Mouse (Mus musculus) embryonic facial prominence, embryonic 10.5 days (tissue): ENCODE measurements around the gene St3gal4. TPM values are rescaled to one million over a fixed set of nuclear protein-coding genes. Genes with fewer than 3 reads are reported as not detected.

Source experiments
- DNase-seq: peaks from one replicate; pipeline ENCODE4 v3.0.0-alpha.2; 2017; ENCODE audit warnings: low spot score
- H3K27ac ChIP-seq: fragments of 300-500 bp; sonication (generic); replicated peaks from 2 replicates; pipeline ENCODE4 v1.5.1; 2016; ENCODE audit warnings: mild to moderate bottlenecking
- H3K27me3 ChIP-seq: fragments of 300-500 bp; sonication (generic); replicated peaks from 2 replicates; pipeline ENCODE4 v1.6.1; 2016; ENCODE audit warnings: low read depth, mild to moderate bottlenecking; ENCODE audit not compliant: poor library complexity, severe bottlenecking
- H3K36me3 ChIP-seq: fragments of 300-500 bp; sonication (generic); replicated peaks from 2 replicates; pipeline ENCODE4 v1.6.1; 2016; ENCODE audit warnings: mild to moderate bottlenecking, moderate library complexity
- H3K4me1 ChIP-seq: fragments of 300-500 bp; sonication (generic); 2 replicates; pipeline ENCODE4 v1.6.1; 2016
- H3K4me3 ChIP-seq: fragments of 300-500 bp; sonication (generic); 2 replicates; pipeline ENCODE4 v1.5.1; 2016; ENCODE audit warnings: mild to moderate bottlenecking, moderate library complexity
- H3K9me3 ChIP-seq: fragments of 300-500 bp; sonication (generic); 2 replicates; pipeline ENCODE4 v1.6.1; 2016; ENCODE audit warnings: mild to moderate bottlenecking
- WGBS: fragments of 180-500 bp; shearing (Covaris S2); methylation state at CpG from one replicate; pipeline ENCODE4 v1.1.7; 2016; 5-methylcytosine and 5-hydroxymethylcytosine counted together
- polyA plus RNA-seq: library from polyadenylated mRNA; unstranded; fragments of >200 nt; fragmentation: Nextera tagmentation; extraction: Ambion mirVana; gene quantifications from 2 replicates; pipeline ENCODE4 v1.2.1, GENCODE M21; 2016

Gene St3gal4
- polyA plus RNA-seq, 1 experiment from 2014 or later: 18.7 TPM

- no peak for DNase-seq
- Histone ChIP-seq H3K36me3 (0 out of 2 replicates have a peak, but pooled peaks cover 4% of the 10 kb centered on the region), H3K4me3 (no peak overlapping the region), H3K27me3 (no peaks in the 10 kb centered on the region), H3K4me1 (peaks cover 83% of the 10 kb centered on the region), H3K9me3 (no peaks in the 10 kb centered on the region), H3K27ac (peak overlapping the region; percentile 81)
- WGBS: 76% methylated on average over 4 of the region's 4 CpGs
Observed at GRCm38 (mm10) chr9:35110567-35110966, 8.5 kb downstream of the St3gal4 start.

GRCm38 (mm10) chr9:35110051-35110450 is 9.0 kb downstream of the St3gal4 start:
- Histone ChIP-seq H3K36me3 (0 out of 2 replicates have a peak, but pooled peaks cover 4% of the 10 kb centered on the region), H3K27ac (peak overlapping the region; percentile 83), H3K27me3 (no peaks in the 10 kb centered on the region), H3K4me3 (no peak overlapping the region), H3K9me3 (no peaks in the 10 kb centered on the region), H3K4me1 (peaks cover 79% of the 10 kb centered on the region)
- 84% methylated on average over 5 of the region's 5 CpGs for WGBS
- no peak for DNase-seq

GRCm38 (mm10) chr9:35108916-35109315 is 10.2 kb downstream of the St3gal4 start:
- Histone ChIP-seq H3K27ac (peak overlapping the region; percentile 83), H3K9me3 (no peaks in the 10 kb centered on the region), H3K4me1 (peaks cover 68% of the 10 kb centered on the region), H3K27me3 (no peaks in the 10 kb centered on the region), H3K4me3 (no peak overlapping the region), H3K36me3 (0 out of 2 replicates have a peak, but pooled peaks cover 4% of the 10 kb centered on the region)
- WGBS: 27% methylated on average over 5 of the region's 5 CpGs
- peak; percentile 76 for DNase-seq

GRCm38 (mm10) chr9:35108066-35108465 is 11.0 kb downstream of the St3gal4 start:
- 82% methylated on average over 3 of the region's 3 CpGs for WGBS
- Histone ChIP-seq H3K27ac (peak overlapping the region; percentile 83), H3K4me1 (peaks cover 60% of the 10 kb centered on the region), H3K4me3 (no peak overlapping the region), H3K27me3 (no peaks in the 10 kb centered on the region), H3K9me3 (no peaks in the 10 kb centered on the region), H3K36me3 (peaks cover 5% of the 10 kb centered on the region)
- DNase-seq: no peak

GRCm38 (mm10) chr9:35107396-35107795 is 11.7 kb downstream of the St3gal4 start:
- 86% methylated on average over 5 of the region's 5 CpGs for WGBS
- Histone ChIP-seq H3K27me3 (no peaks in the 10 kb centered on the region), H3K9me3 (no peaks in the 10 kb centered on the region), H3K36me3 (peaks cover 8% of the 10 kb centered on the region), H3K4me1 (peaks cover 57% of the 10 kb centered on the region), H3K4me3 (no peak overlapping the region), H3K27ac (no peak overlapping the region)
- no peak for DNase-seq

GRCm38 (mm10) chr9:35105884-35106880 is 12.9 kb downstream of the St3gal4 start:
- no peaks in the 10 kb centered on the region for H3K27me3 ChIP-seq
- DNase-seq: no peak
- no peak overlapping the region for H3K27ac ChIP-seq
- H3K9me3 ChIP-seq: no peaks in the 10 kb centered on the region
- WGBS: 64% methylated on average over 15 of the region's 15 CpGs
- H3K4me3 ChIP-seq: no peak overlapping the region
- H3K36me3 ChIP-seq: peaks cover 8% of the 10 kb centered on the region
- H3K4me1 ChIP-seq: peaks cover 45% of the 10 kb centered on the region

GRCm38 (mm10) chr9:35105438-35105837 is 13.6 kb downstream of the St3gal4 start:
- 72% methylated on average over 2 of the region's 2 CpGs for WGBS
- peaks cover 10% of the 10 kb centered on the region for H3K36me3 ChIP-seq
- DNase-seq: no peak
- H3K27ac ChIP-seq: no peak overlapping the region
- H3K27me3 ChIP-seq: no peaks in the 10 kb centered on the region
- peaks cover 38% of the 10 kb centered on the region for H3K4me1 ChIP-seq
- no peaks in the 10 kb centered on the region for H3K9me3 ChIP-seq
- no peak overlapping the region for H3K4me3 ChIP-seq

GRCm38 (mm10) chr9:35104711-35105110 is 14.4 kb downstream of the St3gal4 start:
- H3K36me3 ChIP-seq: peaks cover 10% of the 10 kb centered on the region
- H3K4me3 ChIP-seq: no peak overlapping the region
- no peaks in the 10 kb centered on the region for H3K27me3 ChIP-seq
- H3K4me1 ChIP-seq: peaks cover 30% of the 10 kb centered on the region
- DNase-seq: no peak
- 75% methylated on average over 4 of the region's 4 CpGs for WGBS
- no peak overlapping the region for H3K27ac ChIP-seq
- no peaks in the 10 kb centered on the region for H3K9me3 ChIP-seq

- peaks cover 10% of the 10 kb centered on the region for H3K36me3 ChIP-seq
- no peaks in the 10 kb centered on the region for H3K27me3 ChIP-seq
- 85% methylated on average over 4 of the region's 4 CpGs for WGBS
- no peaks in the 10 kb centered on the region for H3K9me3 ChIP-seq
- no peak for DNase-seq
- H3K27ac ChIP-seq: no peak overlapping the region
- H3K4me3 ChIP-seq: no peak overlapping the region
- H3K4me1 ChIP-seq: 0 out of 2 replicates have a peak, but pooled peaks cover 7% of the 10 kb centered on the region
Observed at GRCm38 (mm10) chr9:35098762-35099161, 20.3 kb downstream of the St3gal4 start.

- 88% methylated on average over 4 of the region's 4 CpGs for WGBS
- Histone ChIP-seq H3K27me3 (no peaks in the 10 kb centered on the region), H3K9me3 (no peaks in the 10 kb centered on the region)
Observed at GRCm38 (mm10) chr9:35097901-35098300, 21.2 kb downstream of the St3gal4 start.

GRCm38 (mm10) chr9:35095726-35096125 is 23.3 kb downstream of the St3gal4 start:
- no peak overlapping the region for H3K27ac ChIP-seq
- no peak for DNase-seq
- WGBS: 71% methylated on average over 1 of the region's 1 CpGs

More at GRCm38 (mm10) chr9:35097901-35098300, 21.2 kb downstream of the St3gal4 start:
- DNase-seq: no peak
- H3K27ac ChIP-seq: no peak overlapping the region
- H3K36me3 ChIP-seq: peaks cover 4% of the 10 kb centered on the region
- H3K4me3 ChIP-seq: no peak overlapping the region
- 0 out of 2 replicates have a peak, but pooled peaks cover 7% of the 10 kb centered on the region for H3K4me1 ChIP-seq

GRCm38 (mm10) chr9:35093350-35093749 is 25.7 kb downstream of the St3gal4 start:
- Histone ChIP-seq H3K27me3 (no peaks in the 10 kb centered on the region), H3K4me1 (0 out of 2 replicates have a peak, but pooled peaks cover 5% of the 10 kb centered on the region), H3K36me3 (no peaks in the 10 kb centered on the region), H3K9me3 (no peaks in the 10 kb centered on the region), H3K4me3 (no peak overlapping the region), H3K27ac (no peak overlapping the region)
- no peak for DNase-seq
- WGBS: 91% methylated on average over 3 of the region's 3 CpGs

More at GRCm38 (mm10) chr9:35095726-35096125, 23.3 kb downstream of the St3gal4 start:
- Histone ChIP-seq H3K27me3 (no peaks in the 10 kb centered on the region), H3K4me1 (0 out of 2 replicates have a peak, but pooled peaks cover 7% of the 10 kb centered on the region), H3K9me3 (no peaks in the 10 kb centered on the region), H3K4me3 (no peak overlapping the region), H3K36me3 (no peaks in the 10 kb centered on the region)
